Mouse (Mus musculus): Measurements from ENCODE around the gene Zfp580. TPM values are rescaled to one million over a fixed set of nuclear protein-coding genes. Genes with fewer than 3 reads are reported as not detected.

Gene Zfp580
- polyA plus RNA-seq, 1 experiment from 2014 or later = 16.9 TPM

GRCm38 (mm10) chr7:5038109-5038732 lies 13.1 kb upstream of the Zfp580 start, which contains the start of gene Zfp784:
Zfp784 (minus strand) TSS chr7:5038446.
- Histone ChIP-seq H3K27ac (ENCODE audit: low read depth, low read length) (peak within 1 kb of the TSS; percentile 100), H3K36me3 (ENCODE audit: control insufficient read depth, insufficient read depth) (peaks cover 19% of the 10 kb centered on the region), H3K4me1 (replicated peaks; ENCODE audit: control insufficient read depth, insufficient read depth, low read length) (0 out of 2 replicates have a peak, but pooled peaks cover 3% of the 10 kb centered on the region), H3K9me3 (ENCODE audit: control insufficient read depth) (no peaks in the 10 kb centered on the region), H3K4me2 (replicated peaks; ENCODE audit: low read depth) (peak within 1 kb of the TSS; percentile 67), H3K27me3 (replicated peaks; ENCODE audit: control insufficient read depth, insufficient read depth, low read length) (no peaks in the 10 kb centered on the region), H3K4me3 (ENCODE audit: low read depth, low read length) (peak within 1 kb of the TSS; percentile 68), H3K9ac (ENCODE audit: low read depth, low read length) (peak within 1 kb of the TSS; percentile 88)
- ATAC-seq = peak; percentile 99
- TF ChIP-seq CTCF (IDR thresholded peaks at IDR 0.05; ENCODE audit: low read depth) = no peak
- WGBS = under 1% methylated on average over 48 of the region's 48 CpGs

GRCm38 (mm10) chr7:5038940-5039339 lies 12.4 kb upstream of the Zfp580 start:
- peaks cover 15% of the 10 kb centered on the region for H3K36me3 ChIP-seq (ENCODE audit: control insufficient read depth, insufficient read depth)
- H3K4me1 ChIP-seq (replicated peaks; ENCODE audit: control insufficient read depth, insufficient read depth, low read length) = 0 out of 2 replicates have a peak, but pooled peaks cover 3% of the 10 kb centered on the region
- peak overlapping the region; percentile 67 for H3K4me2 ChIP-seq (replicated peaks; ENCODE audit: low read depth)
- ATAC-seq = no peak
- H3K4me3 ChIP-seq (ENCODE audit: low read depth, low read length) = peak overlapping the region; percentile 68
- no peak for TF ChIP-seq CTCF (IDR thresholded peaks at IDR 0.05; ENCODE audit: low read depth)
- peak overlapping the region; percentile 100 for H3K27ac ChIP-seq (ENCODE audit: low read depth, low read length)
- H3K9me3 ChIP-seq (ENCODE audit: control insufficient read depth) = no peaks in the 10 kb centered on the region
- peak overlapping the region; percentile 88; the same call in 1 of the 2 replicates for H3K9ac ChIP-seq (ENCODE audit: low read depth, low read length)
- WGBS = 14% methylated on average over 5 of the region's 5 CpGs
- no peaks in the 10 kb centered on the region for H3K27me3 ChIP-seq (replicated peaks; ENCODE audit: control insufficient read depth, insufficient read depth, low read length)

GRCm38 (mm10) chr7:5044981-5045380 lies 6.4 kb upstream of the Zfp580 start:
- H3K27me3 ChIP-seq (replicated peaks; ENCODE audit: control insufficient read depth, insufficient read depth, low read length) = no peaks in the 10 kb centered on the region
- TF ChIP-seq CTCF (IDR thresholded peaks at IDR 0.05; ENCODE audit: low read depth) = no peak
- no peak overlapping the region for H3K4me2 ChIP-seq (replicated peaks; ENCODE audit: low read depth)
- H3K4me3 ChIP-seq (ENCODE audit: low read depth, low read length) = no peak overlapping the region
- no peaks in the 10 kb centered on the region for H3K36me3 ChIP-seq (ENCODE audit: control insufficient read depth, insufficient read depth)
- no peak for ATAC-seq
- H3K4me1 ChIP-seq (replicated peaks; ENCODE audit: control insufficient read depth, insufficient read depth, low read length) = no peaks in the 10 kb centered on the region
- WGBS = 69% methylated on average over 2 of the region's 2 CpGs
- no peak overlapping the region for H3K27ac ChIP-seq (ENCODE audit: low read depth, low read length)
- H3K9ac ChIP-seq (ENCODE audit: low read depth, low read length) = no peak overlapping the region
- H3K9me3 ChIP-seq (ENCODE audit: control insufficient read depth) = no peaks in the 10 kb centered on the region

GRCm38 (mm10) chr7:5046112-5046511 lies 5.2 kb upstream of the Zfp580 start:
- peak; percentile 32; the same call in 1 of the 2 replicates for TF ChIP-seq CTCF (IDR thresholded peaks at IDR 0.05; ENCODE audit: low read depth)
- no peaks in the 10 kb centered on the region for H3K27me3 ChIP-seq (replicated peaks; ENCODE audit: control insufficient read depth, insufficient read depth, low read length)
- 70% methylated on average over 2 of the region's 2 CpGs for WGBS
- H3K4me1 ChIP-seq (replicated peaks; ENCODE audit: control insufficient read depth, insufficient read depth, low read length) = no peaks in the 10 kb centered on the region
- H3K4me2 ChIP-seq (replicated peaks; ENCODE audit: low read depth) = no peak overlapping the region
- no peak overlapping the region for H3K9ac ChIP-seq (ENCODE audit: low read depth, low read length)
- no peak overlapping the region for H3K27ac ChIP-seq (ENCODE audit: low read depth, low read length)
- H3K9me3 ChIP-seq (ENCODE audit: control insufficient read depth) = no peaks in the 10 kb centered on the region
- H3K36me3 ChIP-seq (ENCODE audit: control insufficient read depth, insufficient read depth) = no peaks in the 10 kb centered on the region
- ATAC-seq = no peak
- no peak overlapping the region for H3K4me3 ChIP-seq (ENCODE audit: low read depth, low read length)

DNA sequence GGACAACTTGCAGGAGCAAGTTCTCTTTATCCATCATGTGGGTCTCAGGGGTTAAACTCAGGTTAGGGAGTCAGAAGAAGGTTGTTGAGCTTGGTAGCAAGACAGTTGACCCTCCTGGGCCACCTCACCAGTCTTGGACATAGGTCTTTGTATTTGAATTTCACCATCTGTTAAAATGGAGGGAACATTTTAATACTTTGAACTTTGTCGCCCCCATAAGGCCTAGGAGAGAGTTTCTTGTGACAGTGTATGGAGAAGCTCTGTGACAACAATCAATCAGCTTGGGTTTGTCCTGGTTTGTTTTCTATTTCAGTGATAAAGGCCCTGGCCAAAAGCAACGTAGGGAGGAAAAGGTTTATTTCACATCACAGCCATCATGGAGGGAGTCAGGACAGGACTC lies 4.0 kb upstream of the Zfp580 start:
- no peak for ATAC-seq
- Histone ChIP-seq H3K9ac (ENCODE audit: low read depth, low read length) (no peak overlapping the region), H3K27me3 (replicated peaks; ENCODE audit: control insufficient read depth, insufficient read depth, low read length) (peaks cover 7% of the 10 kb centered on the region; the same call in 1 of the 2 replicates), H3K36me3 (ENCODE audit: control insufficient read depth, insufficient read depth) (no peaks in the 10 kb centered on the region), H3K4me3 (ENCODE audit: low read depth, low read length) (no peak overlapping the region), H3K27ac (ENCODE audit: low read depth, low read length) (no peak overlapping the region), H3K4me2 (replicated peaks; ENCODE audit: low read depth) (no peak overlapping the region), H3K9me3 (ENCODE audit: control insufficient read depth) (no peaks in the 10 kb centered on the region), H3K4me1 (replicated peaks; ENCODE audit: control insufficient read depth, insufficient read depth, low read length) (no peaks in the 10 kb centered on the region)
- 25% methylated on average over 2 of the region's 2 CpGs for WGBS
- peak; percentile 64 for TF ChIP-seq CTCF (IDR thresholded peaks at IDR 0.05; ENCODE audit: low read depth)

- peak overlapping the region; percentile 57 for H3K4me3 ChIP-seq (ENCODE audit: low read depth, low read length)
- H3K27me3 ChIP-seq (replicated peaks; ENCODE audit: control insufficient read depth, insufficient read depth, low read length) = peaks cover 57% of the 10 kb centered on the region
- peak overlapping the region; percentile 89 for H3K4me2 ChIP-seq (replicated peaks; ENCODE audit: low read depth)
- no peak overlapping the region for H3K27ac ChIP-seq (ENCODE audit: low read depth, low read length)
- no peaks in the 10 kb centered on the region for H3K4me1 ChIP-seq (replicated peaks; ENCODE audit: control insufficient read depth, insufficient read depth, low read length)
- ATAC-seq = no peak
- no peaks in the 10 kb centered on the region for H3K9me3 ChIP-seq (ENCODE audit: control insufficient read depth)
- no peak overlapping the region for H3K9ac ChIP-seq (ENCODE audit: low read depth, low read length)
- TF ChIP-seq CTCF (IDR thresholded peaks at IDR 0.05; ENCODE audit: low read depth) = no peak
- 4% methylated on average over 9 of the region's 12 CpGs for WGBS
- no peaks in the 10 kb centered on the region for H3K36me3 ChIP-seq (ENCODE audit: control insufficient read depth, insufficient read depth)
These were observed 1.1 kb downstream of the Zfp580 start for GRCm38 (mm10) chr7:5052438-5052837.
